Mouse (Mus musculus) lung, adult 2 months (tissue): Measurements from ENCODE around the gene Med22.

Source experiments
- CTCF ChIP-seq: fragments of 200-500 bp; IDR thresholded peaks from 2 replicates; pipeline ENCODE4 v1.5.1; 2011; ENCODE audit warnings: mild to moderate bottlenecking, low read length, control low read depth; ENCODE audit not compliant: insufficient read depth
- POLR2A ChIP-seq: fragments of 200-500 bp; IDR thresholded peaks from 2 replicates; pipeline ENCODE4 v1.6.1; 2011; ENCODE audit warnings: low read depth, mild to moderate bottlenecking, control low read depth, low read length, borderline replicate concordance; ENCODE audit errors: extremely low read depth

- no peak for TF ChIP-seq CTCF
- TF ChIP-seq POLR2A = no peak
Observed at GRCm38 (mm10) chr2:26901834-26902400, 8.6 kb downstream of the Med22 start.
